Mouse (Mus musculus) liver, embryonic 11.5 days (tissue): ENCODE measurements around the gene Kctd17. TPM values are rescaled to one million over a fixed set of nuclear protein-coding genes. Genes with fewer than 3 reads are reported as not detected.

Experiments used
- ATAC-seq: fragments of 200-750 bp; cut with Nextera tagmentation; replicated peaks from 2 replicates; pipeline ENCODE4 v1.8.0; 2017; ENCODE audit warnings: moderate number of reproducible peaks, mild to moderate bottlenecking, moderate TSS enrichment, moderate library complexity; ENCODE audit not compliant: low FRiP score
- DNase-seq: peaks from one replicate; pipeline ENCODE4 v3.0.0-alpha.2; 2017; ENCODE audit warnings: low spot score
- H3K27ac ChIP-seq: fragments of 300-500 bp; sonication (generic); 2 replicates; pipeline ENCODE4 v1.5.1; 2014; ENCODE audit warnings: mild to moderate bottlenecking, low read depth, low read length, control low read depth
- H3K27me3 ChIP-seq: fragments of 300-500 bp; sonication (generic); replicated peaks from 2 replicates; pipeline ENCODE4 v1.6.1; 2014; ENCODE audit warnings: low read length, mixed read lengths; ENCODE audit not compliant: control insufficient read depth, insufficient read depth
- H3K36me3 ChIP-seq: fragments of 300-500 bp; sonication (generic); 2 replicates; pipeline ENCODE4 v1.6.1; 2014; ENCODE audit warnings: mild to moderate bottlenecking, low read length, moderate library complexity, mixed read lengths; ENCODE audit not compliant: control insufficient read depth, insufficient read depth
- H3K4me1 ChIP-seq: fragments of 300-500 bp; sonication (generic); replicated peaks from 2 replicates; pipeline ENCODE4 v1.6.1; 2014; ENCODE audit warnings: low read length, mixed read lengths; ENCODE audit not compliant: control insufficient read depth, insufficient read depth
- H3K4me2 ChIP-seq: fragments of 300-500 bp; sonication (generic); 2 replicates; pipeline ENCODE4 v1.6.1; 2014; ENCODE audit warnings: mild to moderate bottlenecking, control low read depth, moderate library complexity
- H3K4me3 ChIP-seq: fragments of 300-500 bp; sonication (generic); 2 replicates; pipeline ENCODE4 v1.5.1; 2014; ENCODE audit warnings: low read depth, low read length, control low read depth
- H3K9ac ChIP-seq: fragments of 300-500 bp; sonication (generic); 2 replicates; pipeline ENCODE4 v1.6.1; 2014; ENCODE audit warnings: low read depth, low read length, control low read depth
- H3K9me3 ChIP-seq: fragments of 300-500 bp; sonication (generic); 2 replicates; pipeline ENCODE4 v1.6.1; 2016; ENCODE audit warnings: low read length, inconsistent platforms, mixed read lengths; ENCODE audit not compliant: control insufficient read depth
- WGBS: fragments of 180-500 bp; shearing (Covaris S2); extraction: QIAGEN DNeasy Blood & Tissue Kit; methylation state at CpG from one replicate; pipeline ENCODE4 v1.1.7; 2014; 5-methylcytosine and 5-hydroxymethylcytosine counted together
- polyA plus RNA-seq: library from polyadenylated mRNA; unstranded; fragments of >200 nt; fragmentation: Nextera tagmentation; extraction: Ambion mirVana; gene quantifications from 2 replicates; pipeline ENCODE4 v1.2.1, GENCODE M21; 2014

Kctd17 gene
- polyA plus RNA-seq, 1 experiment from 2014 or later, result 19.2 TPM

- no peak overlapping the region for H3K4me3 ChIP-seq
- 20% methylated on average over 11 of the region's 11 CpGs for WGBS
- H3K9me3 ChIP-seq, result no peaks in the 10 kb centered on the region
- peaks cover 5% of the 10 kb centered on the region for H3K4me1 ChIP-seq
- no peak overlapping the region for H3K9ac ChIP-seq
- no peak overlapping the region for H3K4me2 ChIP-seq
- no peak overlapping the region for H3K27ac ChIP-seq
- DNase-seq (no peak), ATAC-seq (no peak)
- H3K27me3 ChIP-seq, result peaks cover 42% of the 10 kb centered on the region
- no peaks in the 10 kb centered on the region for H3K36me3 ChIP-seq
These were observed 3.9 kb upstream of the Kctd17 start for GRCm38 (mm10) chr15:78424507-78424906.

DNA sequence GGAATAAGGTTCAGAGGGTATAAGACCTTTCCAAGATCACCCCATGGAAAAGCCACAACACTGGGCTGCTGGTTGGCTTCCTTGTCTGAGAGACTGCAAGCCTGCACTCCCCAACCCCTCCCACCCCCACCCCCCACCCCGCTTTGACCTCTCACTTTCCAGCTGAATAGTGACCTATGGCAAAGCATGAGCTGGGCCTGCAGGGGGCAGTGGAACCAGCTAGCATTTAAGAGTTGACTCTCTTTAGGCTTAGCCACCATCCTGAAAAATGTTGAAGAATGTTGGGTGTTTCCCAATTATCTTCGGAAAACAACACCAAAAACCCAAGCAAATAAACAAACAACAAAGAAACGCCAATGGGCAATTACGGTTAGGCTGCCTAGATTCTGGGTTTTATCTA, 3.1 kb upstream of the Kctd17 start:
- H3K4me3 ChIP-seq, result no peak overlapping the region
- peaks cover 44% of the 10 kb centered on the region for H3K27me3 ChIP-seq
- no peak overlapping the region for H3K27ac ChIP-seq
- H3K4me1 ChIP-seq, result peaks cover 9% of the 10 kb centered on the region
- DNase-seq (no peak), ATAC-seq (no peak)
- no peaks in the 10 kb centered on the region for H3K36me3 ChIP-seq
- no peak overlapping the region for H3K4me2 ChIP-seq
- H3K9me3 ChIP-seq, result no peaks in the 10 kb centered on the region
- H3K9ac ChIP-seq, result no peak overlapping the region
- WGBS, result 56% methylated on average over 4 of the region's 4 CpGs

DNA sequence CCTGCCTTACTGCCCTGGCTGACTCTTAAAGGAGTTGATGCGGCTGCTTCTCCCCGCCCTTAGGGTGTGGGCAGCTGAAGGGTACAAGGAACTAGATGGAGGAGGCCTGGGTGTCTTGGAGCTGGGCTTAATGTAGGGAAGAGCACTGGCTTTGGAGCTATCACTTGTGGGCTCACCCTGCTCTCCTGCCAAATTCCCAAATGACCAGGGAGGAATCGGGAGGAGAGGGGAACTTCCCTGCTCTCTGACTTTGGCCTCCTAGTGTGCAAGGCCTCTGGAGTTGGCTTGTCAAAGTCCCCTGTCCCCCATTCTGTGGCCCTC, 735 bp downstream of the Kctd17 start:
- no peak overlapping the region for H3K27ac ChIP-seq
- H3K9ac ChIP-seq, result peak overlapping the region; percentile 31; the same call in 1 of the 2 replicates
- no peak for ATAC-seq

DNA sequence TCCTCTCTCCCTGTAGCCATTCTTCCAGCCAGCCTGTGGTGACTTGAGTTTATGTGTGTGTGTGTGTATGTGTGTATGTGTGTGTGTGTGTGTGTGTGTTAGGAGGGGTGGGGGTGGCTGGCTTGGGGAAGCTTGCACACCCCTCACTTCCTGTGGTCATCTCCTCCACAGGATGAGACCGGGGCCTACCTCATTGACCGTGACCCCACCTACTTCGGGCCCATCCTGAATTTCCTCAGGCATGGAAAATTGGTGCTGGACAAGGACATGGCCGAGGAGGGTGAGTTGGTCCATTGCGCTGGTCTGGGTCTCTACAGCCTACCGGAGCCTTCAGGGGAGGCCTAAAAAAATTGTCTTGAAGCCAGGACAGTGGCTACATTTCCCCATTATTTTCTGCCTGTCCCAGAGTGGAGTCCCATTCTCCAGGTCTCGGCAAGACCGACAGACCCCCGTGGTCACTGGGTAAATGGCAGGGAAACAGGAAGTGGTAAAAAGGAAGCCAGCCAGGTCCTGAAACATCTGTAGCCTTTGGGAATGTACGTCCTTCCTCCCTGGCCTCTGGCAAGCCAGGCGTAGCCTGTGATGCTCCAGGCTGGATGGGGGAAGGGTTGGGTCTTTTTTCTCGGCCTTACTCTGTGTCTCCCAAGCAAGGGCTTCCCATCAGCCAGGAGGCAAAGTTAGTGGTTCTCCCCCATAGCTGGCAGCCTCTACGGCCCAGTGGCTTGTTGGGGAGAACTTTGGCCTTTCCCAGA, 1.7 kb downstream of the Kctd17 start:
- ATAC-seq (no peak), DNase-seq (no peak)
- Histone ChIP-seq H3K4me1 (peaks cover 10% of the 10 kb centered on the region; the same call in 1 of the 2 replicates), H3K4me2 (no peak overlapping the region; the same call in 1 of the 2 replicates), H3K27me3 (peaks cover 34% of the 10 kb centered on the region), H3K27ac (no peak overlapping the region; the same call in 1 of the 2 replicates), H3K4me3 (no peak overlapping the region), H3K9ac (no peak overlapping the region), H3K36me3 (no peaks in the 10 kb centered on the region), H3K9me3 (no peaks in the 10 kb centered on the region)
- 60% methylated on average over 13 of the region's 13 CpGs for WGBS

More for the DNA sequence above, 735 bp downstream of the Kctd17 start:
- peaks cover 35% of the 10 kb centered on the region for H3K27me3 ChIP-seq
- peak overlapping the region; percentile 63 for H3K4me2 ChIP-seq
- no peaks in the 10 kb centered on the region for H3K36me3 ChIP-seq
- 18% methylated on average over 3 of the region's 3 CpGs for WGBS
- no peak for DNase-seq
- H3K4me1 ChIP-seq, result peaks cover 10% of the 10 kb centered on the region; the same call in 1 of the 2 replicates
- H3K9me3 ChIP-seq, result no peaks in the 10 kb centered on the region
- peak overlapping the region; percentile 51 for H3K4me3 ChIP-seq

GRCm38 (mm10) chr15:78430874-78431273, 2.5 kb downstream of the Kctd17 start:
- Histone ChIP-seq H3K4me1 (peaks cover 10% of the 10 kb centered on the region; the same call in 1 of the 2 replicates), H3K36me3 (no peaks in the 10 kb centered on the region), H3K27me3 (peaks cover 34% of the 10 kb centered on the region), H3K27ac (no peak overlapping the region), H3K4me3 (no peak overlapping the region), H3K9ac (no peak overlapping the region), H3K4me2 (no peak overlapping the region), H3K9me3 (no peaks in the 10 kb centered on the region)
- WGBS, result 86% methylated on average over 10 of the region's 10 CpGs
- ATAC-seq (no peak), DNase-seq (no peak)

- DNase-seq, result no peak
- Histone ChIP-seq H3K36me3 (no peaks in the 10 kb centered on the region), H3K27me3 (peaks cover 40% of the 10 kb centered on the region), H3K4me3 (no peak overlapping the region), H3K27ac (0 out of 2 replicates have a peak overlapping the region, but pooled peaks have one; percentile 28), H3K4me1 (peaks cover 13% of the 10 kb centered on the region; the same call in 1 of the 2 replicates), H3K9me3 (no peaks in the 10 kb centered on the region), H3K4me2 (no peak overlapping the region), H3K9ac (no peak overlapping the region)
- no peak for ATAC-seq
- WGBS, result 75% methylated on average over 7 of the region's 7 CpGs
These were observed 3.3 kb downstream of the Kctd17 start for GRCm38 (mm10) chr15:78431541-78432121.

GRCm38 (mm10) chr15:78434896-78435520, 6.6 kb downstream of the Kctd17 start:
- no peak overlapping the region for H3K9ac ChIP-seq
- H3K36me3 ChIP-seq, result no peaks in the 10 kb centered on the region
- 30% methylated on average over 6 of the region's 6 CpGs for WGBS
- H3K4me3 ChIP-seq, result no peak overlapping the region
- peaks cover 21% of the 10 kb centered on the region for H3K4me1 ChIP-seq
- H3K4me2 ChIP-seq, result no peak overlapping the region
- no peak for DNase-seq
- H3K27ac ChIP-seq, result no peak overlapping the region
- ATAC-seq, result no peak
- H3K9me3 ChIP-seq, result no peaks in the 10 kb centered on the region
- H3K27me3 ChIP-seq, result peaks cover 23% of the 10 kb centered on the region

GRCm38 (mm10) chr15:78435681-78436080, 7.3 kb downstream of the Kctd17 start:
- Histone ChIP-seq H3K27ac (no peak overlapping the region), H3K27me3 (peaks cover 23% of the 10 kb centered on the region), H3K4me2 (no peak overlapping the region), H3K9me3 (no peaks in the 10 kb centered on the region), H3K4me1 (peaks cover 21% of the 10 kb centered on the region), H3K4me3 (no peak overlapping the region), H3K36me3 (no peaks in the 10 kb centered on the region), H3K9ac (no peak overlapping the region)
- ATAC-seq, result no peak
- 81% methylated on average over 11 of the region's 11 CpGs for WGBS
- DNase-seq, result no peak
